Mouse (Mus musculus) erythroblast, embryonic 14.5 days (primary cell): ENCODE data around the gene Chst5.

Experiments used
- GATA1 ChIP-seq: IDR thresholded peaks from 2 replicates; pipeline ENCODE4 v1.6.1; 2012; ENCODE audit warnings: low read length, inconsistent platforms, mixed read lengths
- TAL1 ChIP-seq: IDR thresholded peaks from 3 replicates; pipeline ENCODE4 v1.6.1; 2012; ENCODE audit warnings: low read length, inconsistent platforms, mixed read lengths

DNA sequence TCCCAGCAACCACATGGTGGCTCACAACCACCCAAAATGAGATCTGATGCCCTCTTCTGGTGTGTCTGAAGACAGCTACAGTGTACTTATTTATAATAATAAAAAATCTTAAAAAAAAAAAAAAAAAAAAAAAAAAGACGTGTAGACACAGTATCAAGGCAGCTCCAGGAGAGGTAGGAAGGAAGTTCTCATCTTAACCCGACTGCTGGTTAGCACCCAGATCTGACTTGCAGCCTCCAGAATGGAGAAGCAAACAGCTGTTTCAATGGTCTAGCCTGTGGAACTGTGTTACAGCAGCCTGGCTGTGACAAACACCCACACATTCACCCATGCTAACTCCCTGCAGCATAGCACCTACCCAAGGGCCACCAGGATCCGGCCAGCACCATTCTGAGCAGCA lies 39.9 kb downstream of the Chst5 start:
- TF ChIP-seq GATA1 (no peak), TAL1 (no peak)
